Comparison of ENCODE assay signal across 9 mouse cellular contexts in the genomic region with DNA sequence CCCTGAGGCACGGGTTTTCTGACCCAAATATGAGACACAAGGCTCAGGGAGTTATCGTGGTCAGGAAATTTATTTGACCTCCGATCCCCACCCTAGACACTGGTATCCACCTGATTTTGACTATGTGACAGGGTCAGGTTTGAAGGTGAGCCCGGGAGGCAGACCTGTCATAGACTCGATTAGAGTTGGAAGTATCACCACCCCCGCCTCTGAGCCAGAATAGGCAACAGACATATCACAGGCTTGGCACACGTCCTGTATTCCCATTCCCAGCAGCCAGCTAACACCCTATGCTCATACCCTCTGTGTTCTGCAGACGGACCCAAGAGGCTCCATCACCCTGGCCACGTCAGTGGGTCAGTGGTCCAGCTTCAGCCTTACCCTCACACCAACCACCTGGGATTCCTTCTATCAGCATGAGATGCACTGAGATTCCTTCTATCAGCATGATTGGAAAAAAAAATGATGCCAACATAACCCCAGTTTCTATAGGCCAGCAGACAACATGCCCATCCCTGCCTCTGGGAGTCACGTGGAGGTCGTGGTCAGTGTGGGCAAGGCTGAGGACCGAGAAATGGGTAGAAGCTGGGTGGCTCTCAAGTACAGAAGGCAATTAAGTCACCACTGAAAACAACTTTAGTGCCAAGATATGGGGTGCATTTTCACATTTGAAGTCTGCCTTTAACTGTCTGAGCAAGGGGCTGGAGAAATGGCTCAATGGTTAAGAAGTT. TPM values are rescaled to one million over a fixed set of nuclear protein-coding genes. Genes with fewer than 3 reads are reported as not detected.
DNase-seq lines count a peak whose midpoint lies in the region; ATAC-seq and TF ChIP-seq lines count a peak whose summit lies in the region.
"Had no signal": no experiment of that assay in that cellular context is flagged by ENCODE, and none has a peak within 500 bp of the region (broad histone marks: within the 10 kb centered on the region; RNA-seq: fewer than 3 reads in every experiment).

No protein-coding gene starts in this region.

- DNase-seq in adrenal gland, postnatal 14 days = peak; percentile 65
- DNase-seq in adrenal gland, adult 2 months = no peak
- no peak for DNase-seq in lung, postnatal 0 days (ENCODE audit: low spot score)
- no peak for DNase-seq in lung, adult 18-20 months
- peak; percentile 45 to 75 for DNase-seq in left cerebral cortex, postnatal 25 days (ENCODE audit: low spot score in 2 of 2)
- peak; percentile 34 for DNase-seq in right cerebral cortex, postnatal 25 days
- no peak for DNase-seq in urinary bladder, postnatal 36 days (ENCODE audit: low spot score in 2 of 2)
- no peak for DNase-seq in testis, postnatal 14 days (ENCODE audit: low spot score)

- H3K36me3 ChIP-seq in lung, postnatal 0 days (ENCODE audit: insufficient read depth, low read length) = no peaks in the 10 kb centered on the region

- no peak overlapping the region for H3K27ac ChIP-seq in lung, postnatal 0 days (ENCODE audit: low read length)

- intact Hi-C loops in left cerebral cortex, postnatal 25 days (cut with DNase I) = no loop called here

- H3K9ac ChIP-seq in lung, postnatal 0 days (replicated peaks; ENCODE audit: low read depth) = no peak overlapping the region

- peak overlapping the region; percentile 58 for H3K4me2 ChIP-seq in lung, postnatal 0 days (replicated peaks; ENCODE audit: low read depth, low read length)

- peaks cover 5% of the 10 kb centered on the region; the same call in 1 of the 2 replicates for H3K4me1 ChIP-seq in lung, postnatal 0 days (ENCODE audit: insufficient read depth, low read depth, low read length)

- H3K27me3 ChIP-seq in lung, postnatal 0 days (replicated peaks; ENCODE audit: insufficient read depth, low read length) = peaks cover 3% of the 10 kb centered on the region; the same call in 1 of the 2 replicates

- ATAC-seq in lung, postnatal 0 days = no peak

- WGBS in lung, postnatal 0 days = 60% methylated on average over 12 of the region's 12 CpGs

- H3K9me3 ChIP-seq in lung, postnatal 0 days (ENCODE audit: low read length) = no peaks in the 10 kb centered on the region

- no peak for TF ChIP-seq EP300 in lung, postnatal 0 days (IDR thresholded peaks at IDR 0.05)

- H3K4me3 ChIP-seq in lung, postnatal 0 days (ENCODE audit: low read depth, low read length) = 0 out of 2 replicates have a peak overlapping the region, but pooled peaks have one; percentile 20

- no peak for TF ChIP-seq CTCF in lung, postnatal 0 days (IDR thresholded peaks at IDR 0.05)

RNA-seq across cellular contexts. Expression of a gene that starts 6.9 kb away (rescaled TPM):
- 61.5 and 66.2 TPM in 2 replicates for total RNA-seq in adrenal gland, postnatal 14 days (2021)
- 100 to 1,000 TPM in 1 of 2 experiments, 10 to 100 TPM in 1; 67.8 to 169 TPM for total RNA-seq in adrenal gland, adult 2 months (2021)
- 63.0 and 75.9 TPM in 2 replicates for polyA plus RNA-seq in adrenal gland, adult 2 months (2012; rRNA removed)
- polyA plus RNA-seq in lung, postnatal 0 days (2015; fragmentation: Nextera tagmentation; extraction: Ambion mirVana) = 14.0 and 15.8 TPM in 2 replicates
- total RNA-seq in left cerebral cortex, postnatal 25 days (2021) = 10 to 100 TPM; 19.8 to 20.9 TPM

RNA-seq across cellular contexts. Expression of a gene that starts 7.3 kb away (rescaled TPM):
- 20.3 and 27.4 TPM in 2 replicates for total RNA-seq in adrenal gland, postnatal 14 days (2021)
- total RNA-seq in adrenal gland, adult 2 months (2021) = 10 to 100 TPM; 23.8 to 25.0 TPM
- polyA plus RNA-seq in adrenal gland, adult 2 months (2012; rRNA removed) = 27.1 and 27.3 TPM in 2 replicates
- polyA plus RNA-seq in lung, postnatal 0 days (2015; fragmentation: Nextera tagmentation; extraction: Ambion mirVana) = 16.0 and 17.9 TPM in 2 replicates
- 100 to 1,000 TPM; 108 to 111 TPM for total RNA-seq in left cerebral cortex, postnatal 25 days (2021)

RNA-seq across cellular contexts. Expression of a gene that starts 28.7 kb away (rescaled TPM):
- total RNA-seq in adrenal gland, postnatal 14 days (2021) = 136 and 146 TPM in 2 replicates
- total RNA-seq in adrenal gland, adult 2 months (2021) = 100 to 1,000 TPM; 163 to 165 TPM
- 96.1 and 100 TPM in 2 replicates for polyA plus RNA-seq in adrenal gland, adult 2 months (2012; rRNA removed)
- 154 and 180 TPM in 2 replicates for polyA plus RNA-seq in lung, postnatal 0 days (2015; fragmentation: Nextera tagmentation; extraction: Ambion mirVana)
- total RNA-seq in left cerebral cortex, postnatal 25 days (2021) = 100 to 1,000 TPM; 107 to 109 TPM

RNA-seq across cellular contexts. Expression of a gene that starts 40.3 kb away (rescaled TPM):
- total RNA-seq in adrenal gland, postnatal 14 days (2021) = not detected in 2 replicates
- not detected for total RNA-seq in adrenal gland, adult 2 months (2021)
- 0.07 TPM in 1 of 2 replicates, not detected in the other for polyA plus RNA-seq in adrenal gland, adult 2 months (2012; rRNA removed)
- polyA plus RNA-seq in lung, postnatal 0 days (2015; fragmentation: Nextera tagmentation; extraction: Ambion mirVana) = not detected in 2 replicates
- under 1 TPM in 1 of 2 experiments, not detected in 1; 0.14 TPM for total RNA-seq in left cerebral cortex, postnatal 25 days (2021)
- polyA plus RNA-seq: limb, embryonic 11.5 days had no signal

RNA-seq across cellular contexts. Expression of a gene that starts 44.9 kb away (rescaled TPM):
- 857 and 919 TPM in 2 replicates for total RNA-seq in adrenal gland, postnatal 14 days (2021)
- 100 to 1,000 TPM; 734 to 761 TPM for total RNA-seq in adrenal gland, adult 2 months (2021)
- polyA plus RNA-seq in adrenal gland, adult 2 months (2012; rRNA removed) = 14.2 and 14.9 TPM in 2 replicates
- 669 and 721 TPM in 2 replicates for polyA plus RNA-seq in lung, postnatal 0 days (2015; fragmentation: Nextera tagmentation; extraction: Ambion mirVana)
- total RNA-seq in left cerebral cortex, postnatal 25 days (2021) = 100 to 1,000 TPM; 447 to 455 TPM

Comparison
In these comparisons a context has a peak if more than half of its experiments do, and no peak if none do; other contexts are left out.
1. DNase-seq: peak in adrenal gland, postnatal 14 days (single experiment), left cerebral cortex, postnatal 25 days (2 of 2) and right cerebral cortex, postnatal 25 days (single experiment); none in adrenal gland, adult 2 months (single experiment), lung, postnatal 0 days (single experiment), lung, adult 18-20 months (0 of 2), urinary bladder, postnatal 36 days (0 of 2) and testis, postnatal 14 days (single experiment).